Mouse (Mus musculus): Measurements from ENCODE around the gene Mllt10. TPM values are rescaled to one million over a fixed set of nuclear protein-coding genes. Genes with fewer than 3 reads are reported as not detected.
"Not testable (repeated sequence)": the region's sequence is repeated elsewhere in the genome, so short reads cannot be mapped to it uniquely, and the experiment has no call there.

The Mllt10 gene
- total RNA-seq, 2 experiments from 2014 or later = 21.7 to 33.1 TPM

DNA sequence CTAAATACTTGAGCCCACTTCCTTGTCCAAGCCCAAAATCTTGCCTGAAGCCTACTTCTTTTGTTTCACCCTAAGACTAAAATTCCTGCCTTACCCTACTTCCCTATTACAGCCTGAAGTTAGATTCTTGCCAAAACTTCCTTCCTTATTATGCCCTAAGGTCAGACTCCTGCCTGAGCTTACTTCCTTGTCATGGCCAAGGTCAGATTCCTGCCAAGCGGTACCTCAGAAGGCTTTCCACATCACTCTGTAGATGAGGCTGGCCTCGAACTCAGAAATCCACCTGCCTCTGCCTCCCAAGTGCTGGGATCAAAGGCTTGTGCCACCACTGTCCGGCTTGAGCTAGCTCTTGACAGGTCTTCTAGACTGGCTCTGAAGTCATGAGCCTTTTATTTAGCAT, 32.7 kb downstream of the Mllt10 start:
- DNase-seq = not testable (repeated sequence)

DNA sequence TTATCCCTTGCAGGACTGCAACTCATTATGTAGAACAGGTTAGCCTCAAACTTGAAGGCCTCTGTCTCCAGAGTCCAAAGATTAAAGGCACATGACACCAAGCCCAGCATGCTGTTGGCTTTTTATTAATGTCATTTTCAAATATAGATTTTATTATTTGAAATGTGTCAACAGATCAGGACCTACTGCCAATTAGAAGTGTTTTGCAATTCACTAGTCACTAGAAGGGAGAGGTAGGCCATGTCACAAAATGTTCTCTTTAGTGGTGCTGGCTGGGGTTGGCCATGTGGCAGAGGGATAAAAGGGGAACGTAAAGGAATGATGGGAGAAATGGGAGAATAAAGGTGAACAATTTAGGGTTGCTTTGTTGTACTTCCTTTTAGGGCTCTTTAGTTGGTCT, 38.8 kb downstream of the Mllt10 start:
- DNase-seq = no peak

GRCm38 (mm10) chr2:18094319-18094718, 39.3 kb downstream of the Mllt10 start:
- DNase-seq = no peak

DNA sequence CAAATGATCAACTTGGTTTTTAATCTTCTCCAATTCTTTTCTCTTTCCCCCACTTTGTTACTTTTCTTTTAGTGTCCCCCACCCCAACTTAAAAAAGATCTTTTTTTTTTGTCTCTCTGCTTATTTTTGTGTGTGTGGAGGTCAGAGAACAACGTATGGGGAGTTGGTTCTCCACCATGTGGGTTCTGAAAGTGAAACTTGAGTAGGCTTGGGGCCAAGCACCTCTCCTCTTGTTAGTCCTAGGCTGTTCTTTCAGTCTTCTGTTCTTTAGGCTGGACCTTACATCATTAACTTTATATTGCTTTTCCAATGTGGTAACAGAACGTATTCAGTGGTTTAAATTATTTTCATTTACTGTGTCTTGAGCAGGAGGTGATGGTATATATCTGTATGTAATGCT, 40.8 kb downstream of the Mllt10 start:
- DNase-seq = no peak

GRCm38 (mm10) chr2:18100914-18101313, 45.9 kb downstream of the Mllt10 start:
- DNase-seq = no peak

GRCm38 (mm10) chr2:18107561-18107960, 52.5 kb downstream of the Mllt10 start:
- DNase-seq = no peak

GRCm38 (mm10) chr2:18108214-18108613, 53.2 kb downstream of the Mllt10 start:
- DNase-seq = no peak

- DNase-seq = no peak
Observed at GRCm38 (mm10) chr2:18111411-18111810, 56.4 kb downstream of the Mllt10 start.

- DNase-seq = no peak
Observed at GRCm38 (mm10) chr2:18116432-18116831, 61.4 kb downstream of the Mllt10 start.

DNA sequence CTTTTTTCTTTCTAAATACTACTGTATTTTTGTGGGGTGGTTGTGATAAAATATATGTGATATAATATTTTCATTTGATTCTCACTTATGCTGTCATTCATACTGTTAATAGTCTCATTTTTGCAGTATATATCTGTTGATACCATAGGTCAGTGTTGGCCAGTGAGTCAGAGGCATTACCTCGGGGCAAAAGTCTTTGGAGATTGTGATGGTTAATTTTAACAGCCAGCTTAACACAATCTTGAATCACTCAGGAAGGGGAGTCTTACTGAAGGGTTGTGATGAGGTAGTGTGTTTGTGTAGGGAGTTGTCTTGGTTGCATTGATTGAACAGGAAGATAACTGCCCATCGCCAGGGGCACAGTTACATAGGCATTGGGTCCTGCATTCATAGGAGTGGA, 83.1 kb downstream of the Mllt10 start:
- no peak for DNase-seq

DNA sequence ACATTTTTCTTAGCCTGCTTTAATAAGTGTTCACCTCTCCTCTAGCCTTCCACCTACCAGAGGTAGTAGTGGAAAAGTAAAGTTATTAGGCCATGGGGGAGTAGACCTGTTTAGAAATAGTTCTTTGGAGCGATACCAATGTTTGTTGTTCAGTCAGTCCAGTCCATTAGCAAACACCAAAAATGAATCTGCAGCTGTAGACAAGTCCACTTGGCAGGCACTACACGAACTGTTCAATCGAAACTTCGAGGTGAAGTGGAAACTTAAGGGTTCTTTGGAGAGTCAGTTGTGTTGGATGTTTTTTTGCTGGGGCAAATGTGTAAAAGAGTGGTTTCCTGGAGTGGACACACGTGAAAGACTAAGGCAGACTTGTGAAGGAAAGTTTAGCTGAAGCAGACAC, 84.6 kb downstream of the Mllt10 start:
- no peak for DNase-seq

DNA sequence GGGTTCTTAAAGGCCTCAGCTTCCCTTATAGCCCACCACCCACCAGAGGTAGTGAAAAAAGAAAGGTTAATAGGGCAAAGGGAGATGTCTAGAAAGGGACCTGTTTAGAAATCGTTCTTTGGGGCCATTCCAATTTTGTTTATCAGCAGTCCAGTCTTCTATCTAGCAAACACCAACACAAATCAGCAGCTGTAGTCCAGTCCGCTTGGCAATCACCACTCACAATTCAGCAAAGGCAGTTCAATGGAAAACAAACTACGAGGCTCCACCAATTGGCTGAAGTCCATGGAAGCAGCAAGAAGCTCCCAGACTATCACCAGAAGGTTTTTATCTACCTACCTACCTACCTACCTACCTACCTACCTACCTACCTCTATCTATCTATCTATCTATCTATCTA, 101.1 kb downstream of the Mllt10 start:
- no peak for DNase-seq

GRCm38 (mm10) chr2:18159426-18159825, 104.4 kb downstream of the Mllt10 start:
- no peak for DNase-seq

- DNase-seq = no peak
Observed at GRCm38 (mm10) chr2:18160992-18161391, 106.0 kb downstream of the Mllt10 start.

- no peak for DNase-seq
Observed at GRCm38 (mm10) chr2:18165511-18165910, 110.5 kb downstream of the Mllt10 start.

DNA sequence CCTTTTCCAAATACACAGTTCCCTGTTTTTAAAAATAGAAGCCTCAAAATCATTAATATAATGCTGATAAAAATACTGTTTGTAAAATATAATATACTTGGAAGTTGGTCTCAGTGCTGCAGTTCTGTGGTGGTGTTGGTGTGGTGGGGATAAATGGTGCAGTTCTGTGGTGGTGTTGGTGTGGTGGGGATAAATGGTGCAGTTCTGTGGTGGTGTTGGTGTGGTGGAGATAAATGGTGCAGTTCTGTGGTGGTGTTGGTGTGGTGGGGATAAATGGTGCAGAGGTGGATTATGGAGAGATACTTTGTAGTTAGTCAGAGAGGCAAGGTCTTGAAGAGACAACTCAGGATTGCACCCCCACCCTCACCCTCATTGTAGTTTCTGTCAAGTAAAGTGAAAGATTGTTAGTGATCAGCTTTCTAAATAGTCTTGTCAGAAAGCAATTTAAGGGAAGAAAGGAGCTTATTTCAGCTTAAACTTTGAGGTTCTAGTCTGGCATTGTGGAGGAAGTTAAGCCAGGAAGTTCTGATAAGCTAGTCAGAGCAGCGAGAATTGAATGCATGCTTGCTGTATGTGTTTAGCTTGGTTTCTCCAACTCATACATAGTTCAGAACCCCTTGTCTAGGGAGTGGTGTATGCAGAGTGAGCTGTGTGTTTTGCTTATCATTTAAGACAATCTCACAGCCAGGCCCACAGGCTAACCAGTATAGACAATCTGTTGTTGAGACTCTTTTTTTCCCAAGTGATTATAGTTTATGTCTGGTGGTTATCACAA, 114.3 kb downstream of the Mllt10 start:
- no peak for DNase-seq

DNA sequence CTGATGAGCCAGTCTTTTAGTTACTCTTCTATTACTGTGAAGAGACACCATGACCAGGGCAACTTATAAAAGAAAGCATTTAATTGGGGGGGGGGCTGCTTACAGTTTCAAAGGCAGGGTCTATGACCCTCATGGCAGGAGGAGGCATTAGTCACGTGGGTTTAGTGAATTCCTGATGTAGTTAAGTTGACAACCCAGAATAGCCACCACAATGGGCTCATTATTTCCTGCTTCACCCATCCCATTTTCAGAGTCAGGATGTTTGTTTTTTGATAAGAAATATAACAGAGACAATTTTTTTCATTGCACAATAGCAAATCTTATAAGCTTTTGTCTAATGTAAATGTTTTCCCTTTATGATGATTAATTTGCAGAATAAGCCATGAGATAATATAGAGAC, 120.2 kb downstream of the Mllt10 start:
- DNase-seq = no peak

GRCm38 (mm10) chr2:18176235-18176634, 121.2 kb downstream of the Mllt10 start:
- DNase-seq = no peak

- no peak for DNase-seq
Observed at GRCm38 (mm10) chr2:18180323-18180722, 125.3 kb downstream of the Mllt10 start.

GRCm38 (mm10) chr2:18181631-18182030, 126.6 kb downstream of the Mllt10 start:
- no peak for DNase-seq

DNA sequence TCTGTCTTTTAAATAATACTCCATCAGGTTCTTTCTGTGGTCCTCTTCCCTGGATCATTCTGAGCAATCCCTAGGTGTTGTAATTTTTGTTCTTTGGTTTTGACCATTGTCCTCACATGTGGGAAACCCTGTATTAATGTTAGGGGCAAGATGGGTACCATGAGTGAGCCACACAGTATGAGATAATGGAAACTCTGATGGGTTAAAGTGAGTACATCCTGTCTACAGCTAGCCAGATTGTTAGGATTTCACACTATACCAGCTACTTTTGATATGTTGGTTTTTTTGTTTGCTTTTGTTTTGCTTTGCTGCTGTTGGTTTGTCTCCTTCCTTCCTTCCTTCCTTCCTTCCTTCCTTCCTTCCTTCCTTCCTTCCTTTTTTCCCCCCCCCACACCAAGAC, 128.0 kb downstream of the Mllt10 start:
- no peak for DNase-seq

GRCm38 (mm10) chr2:18188367-18188766, 133.3 kb downstream of the Mllt10 start:
- no peak for DNase-seq

DNA sequence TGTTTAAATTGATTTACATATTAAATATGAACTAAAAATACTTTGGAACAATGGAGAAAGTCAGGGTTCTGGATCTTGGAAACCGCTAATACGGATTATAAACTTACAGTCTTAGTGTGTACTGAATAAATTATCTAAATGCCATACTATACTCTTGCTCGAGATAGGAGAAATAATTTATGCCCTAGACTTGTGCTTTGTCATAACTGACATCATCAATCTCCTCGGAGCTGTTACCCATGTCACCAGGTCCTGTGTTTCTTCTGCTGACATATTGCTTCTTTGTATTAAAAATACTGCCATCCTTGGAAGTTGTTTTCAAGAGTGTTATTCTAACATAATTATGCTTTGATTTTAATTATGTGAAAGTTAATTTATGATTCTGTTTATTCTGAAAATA, 140.2 kb downstream of the Mllt10 start:
- DNase-seq = no peak

DNA sequence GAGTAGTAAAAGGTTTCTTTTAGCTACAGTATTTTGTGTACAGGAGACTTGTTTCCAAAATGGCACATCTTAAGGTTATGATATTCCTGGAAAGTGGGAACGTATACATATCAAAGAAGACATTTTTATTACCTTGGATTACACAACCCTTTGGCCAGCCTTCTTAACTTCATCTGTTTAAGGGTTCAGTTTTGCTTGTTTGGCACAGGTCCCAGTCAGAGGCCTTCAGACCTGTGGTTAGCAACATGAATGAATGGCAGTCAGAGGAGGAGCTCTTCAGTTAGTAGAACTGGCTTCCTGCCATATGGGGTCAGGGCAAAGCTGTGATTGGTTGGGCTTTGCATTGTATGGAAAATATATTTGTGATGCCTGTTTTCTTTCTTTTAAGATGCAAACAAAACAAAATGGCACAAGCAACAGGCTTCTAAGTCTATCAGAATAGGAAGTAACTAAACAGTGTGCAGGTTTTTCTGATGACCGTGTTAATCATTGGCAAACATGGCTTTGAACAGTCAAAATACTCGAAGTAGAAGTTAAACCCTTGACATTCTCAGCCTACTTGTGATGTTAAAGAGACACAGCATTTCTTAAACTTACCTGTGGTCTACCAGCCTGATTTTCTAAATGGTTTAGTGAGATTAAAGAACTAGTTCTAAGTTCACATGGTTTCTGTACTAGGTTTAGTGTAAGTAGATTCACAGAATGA, 140.8 kb downstream of the Mllt10 start:
- no peak for DNase-seq
